Comparison of ENCODE assay signal across 8 mouse cellular contexts in genomic region chr10:130228246-130228645, GRCm38 (mm10). TPM values are rescaled to one million over a fixed set of nuclear protein-coding genes. Genes with fewer than 3 reads are reported as not detected.
DNase-seq lines count a peak whose midpoint lies in the region; ATAC-seq lines count a peak whose summit lies in the region.

No protein-coding gene starts in this region.

- H3K9me3 ChIP-seq in heart, embryonic 10.5 days = no peaks in the 10 kb centered on the region

- 0% methylated on average over 1 of the region's 1 CpGs for WGBS in heart, embryonic 10.5 days

- peak; percentile 2 to 17 for DNase-seq in heart, adult 18-20 months
- DNase-seq in heart, embryonic 10.5 days (ENCODE audit: low spot score) = no peak
- peak; percentile 3 to 5 for DNase-seq in heart, postnatal 36 days
- peak; percentile 38 to 69 for DNase-seq in layer of hippocampus, adult 18-20 months (ENCODE audit: low spot score in 2 of 2)
- DNase-seq in lung, postnatal 10 days = peak; percentile 12
- peak; percentile 59 to 67 for DNase-seq in right cerebral cortex, adult 2 months (ENCODE audit: low spot score in 2 of 2)

- ATAC-seq in activated CD4-positive, CD25-positive, alpha-beta regulatory T cell, adult 4 months = peak; percentile 78
- ATAC-seq in common myeloid progenitor, adult 5-6 weeks (replicated peaks; ENCODE audit: low read depth, poor library complexity, severe bottlenecking) = peak; percentile 99

- H3K4me3 ChIP-seq in heart, embryonic 10.5 days = no peak overlapping the region

- H3K36me3 ChIP-seq in heart, embryonic 10.5 days = no peaks in the 10 kb centered on the region

- no peaks in the 10 kb centered on the region for H3K27me3 ChIP-seq in heart, embryonic 10.5 days (ENCODE audit: insufficient read depth, poor library complexity, severe bottlenecking)

- intact Hi-C loops in heart, postnatal 36 days (cut with DNase I) = loop anchor here (1.0 kb wide), 1 partner anchor 70 kb away; no protein-coding TSS in a partner anchor

- H3K4me1 ChIP-seq in heart, embryonic 10.5 days = no peaks in the 10 kb centered on the region

- H3K27ac ChIP-seq in heart, embryonic 10.5 days = no peak overlapping the region

RNA-seq across cellular contexts. Expression of gene Olfr827, which starts 14.0 kb away (rescaled TPM):
- not detected for total RNA-seq in heart, adult 18-20 months (2021)
- not detected in 2 replicates for polyA plus RNA-seq in heart, embryonic 10.5 days (2016; fragmentation: Nextera tagmentation; extraction: Ambion mirVana)
- not detected for polyA plus RNA-seq in activated CD4-positive, CD25-positive, alpha-beta regulatory T cell, adult 4 months (2017; shearing (Covaris generic))
- total RNA-seq in common myeloid progenitor, adult 5-6 weeks (2017) = not detected in 2 replicates
- total RNA-seq in heart, postnatal 36 days (2021) = not detected
- total RNA-seq in layer of hippocampus, adult 18-20 months (2021) = not detected

RNA-seq across cellular contexts. Expression of gene Olfr826, which starts 44.3 kb away (rescaled TPM):
- not detected for total RNA-seq in heart, adult 18-20 months (2021)
- not detected in 2 replicates for polyA plus RNA-seq in heart, embryonic 10.5 days (2016; fragmentation: Nextera tagmentation; extraction: Ambion mirVana)
- polyA plus RNA-seq in activated CD4-positive, CD25-positive, alpha-beta regulatory T cell, adult 4 months (2017; shearing (Covaris generic)) = under 1 TPM in 1 of 2 experiments, not detected in 1; 0.12 TPM
- not detected in 2 replicates for total RNA-seq in common myeloid progenitor, adult 5-6 weeks (2017)
- not detected for total RNA-seq in heart, postnatal 36 days (2021)
- total RNA-seq in layer of hippocampus, adult 18-20 months (2021) = not detected

RNA-seq across cellular contexts. Expression of gene Neurod4, which starts 51.8 kb away (rescaled TPM):
- not detected for total RNA-seq in heart, adult 18-20 months (2021)
- 0.06 and 0.28 TPM in 2 replicates for polyA plus RNA-seq in heart, embryonic 10.5 days (2016; fragmentation: Nextera tagmentation; extraction: Ambion mirVana)
- under 1 TPM in 1 of 2 experiments, not detected in 1; 0.14 TPM for polyA plus RNA-seq in activated CD4-positive, CD25-positive, alpha-beta regulatory T cell, adult 4 months (2017; shearing (Covaris generic))
- not detected in 2 replicates for total RNA-seq in common myeloid progenitor, adult 5-6 weeks (2017)
- total RNA-seq in heart, postnatal 36 days (2021) = not detected
- total RNA-seq in layer of hippocampus, adult 18-20 months (2021) = under 1 TPM in 1 of 2 experiments, not detected in 1; 0.10 TPM
